Mouse (Mus musculus): ENCODE data around the gene Phyhd1.

The Phyhd1 gene

DNA sequence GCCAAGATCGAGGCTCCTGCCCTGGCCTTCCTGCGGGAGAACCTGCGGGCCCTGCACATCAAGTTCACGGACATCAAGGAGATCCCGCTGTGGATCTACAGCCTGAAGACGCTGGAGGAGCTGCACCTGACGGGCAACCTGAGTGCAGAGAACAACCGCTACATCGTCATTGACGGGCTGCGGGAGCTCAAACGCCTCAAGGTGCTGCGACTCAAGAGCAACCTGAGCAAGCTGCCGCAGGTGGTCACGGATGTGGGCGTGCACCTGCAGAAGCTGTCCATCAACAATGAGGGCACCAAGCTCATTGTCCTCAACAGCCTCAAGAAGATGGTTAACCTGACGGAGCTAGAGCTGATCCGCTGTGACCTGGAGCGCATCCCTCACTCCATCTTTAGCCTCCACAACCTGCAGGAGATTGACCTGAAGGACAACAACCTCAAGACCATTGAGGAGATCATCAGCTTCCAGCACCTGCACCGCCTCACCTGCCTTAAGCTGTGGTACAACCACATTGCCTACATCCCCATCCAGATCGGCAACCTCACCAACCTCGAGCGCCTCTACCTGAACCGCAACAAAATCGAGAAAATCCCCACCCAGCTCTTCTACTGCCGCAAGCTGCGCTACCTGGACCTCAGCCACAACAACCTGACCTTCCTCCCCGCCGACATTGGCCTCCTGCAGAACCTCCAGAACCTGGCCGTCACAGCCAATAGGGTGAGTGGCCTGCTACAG lies 9.2 kb upstream of the Phyhd1 start:
- DNase-seq (ENCODE audit: low read depth, low spot score): no peak

DNA sequence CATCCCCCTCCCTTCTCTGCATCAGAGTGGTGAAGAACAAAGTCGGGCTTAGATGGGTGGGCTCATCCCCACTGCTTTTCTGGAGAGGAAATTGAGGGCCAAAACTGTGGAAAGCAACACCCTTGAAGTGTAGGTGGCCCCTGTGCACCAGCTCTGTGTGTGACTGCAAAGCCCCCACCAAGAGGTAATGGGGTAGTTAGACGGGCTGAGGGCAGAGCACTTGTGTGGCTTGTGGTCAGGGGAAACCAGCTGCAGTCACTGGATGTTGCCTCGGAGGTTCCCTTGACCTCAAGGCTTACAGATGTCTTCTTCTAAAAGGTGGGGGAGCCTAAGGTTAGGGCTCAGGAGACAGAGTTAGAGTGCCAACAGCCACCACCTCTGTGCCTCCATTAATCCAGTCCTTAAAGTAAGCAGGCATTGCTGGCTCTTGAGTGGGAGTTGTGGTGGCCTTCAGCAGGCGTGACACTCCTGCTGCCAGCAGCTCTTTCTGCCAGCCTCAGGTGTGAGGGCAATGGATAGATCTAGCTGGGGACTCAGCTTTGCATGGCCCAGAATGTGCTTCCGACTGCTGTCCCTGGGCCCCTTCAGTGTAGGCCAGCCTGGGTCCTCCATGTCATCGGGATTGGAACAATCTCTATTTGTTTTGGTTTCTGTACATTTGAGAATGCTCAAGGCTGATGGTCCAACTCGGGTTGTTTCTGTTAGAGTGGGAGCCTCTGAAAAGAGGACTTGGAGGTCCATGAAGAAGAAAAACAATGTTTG lies 8.1 kb upstream of the Phyhd1 start:
- DNase-seq (ENCODE audit: low read depth, low spot score): no peak

DNA sequence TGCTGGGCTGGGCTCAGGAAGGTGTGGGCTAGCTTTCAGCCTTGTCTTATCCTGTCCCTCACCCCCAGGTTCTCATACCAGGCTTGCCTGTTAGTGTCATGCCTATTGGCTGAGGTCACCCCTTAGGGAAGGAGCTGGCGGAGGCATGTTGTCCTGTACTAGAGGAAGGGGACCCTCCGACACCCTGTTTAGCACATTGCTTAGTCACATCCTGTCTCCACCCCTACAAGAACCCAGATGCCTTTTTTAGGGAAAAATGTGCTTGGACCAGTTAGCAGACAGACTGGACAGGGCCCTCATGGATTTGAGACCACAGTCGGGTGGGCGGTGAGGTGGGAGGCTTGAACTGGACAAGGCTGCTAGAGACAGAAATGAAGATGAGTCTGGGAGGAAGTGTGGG lies 7.4 kb upstream of the Phyhd1 start:
- DNase-seq (ENCODE audit: low read depth, low spot score): no peak

DNA sequence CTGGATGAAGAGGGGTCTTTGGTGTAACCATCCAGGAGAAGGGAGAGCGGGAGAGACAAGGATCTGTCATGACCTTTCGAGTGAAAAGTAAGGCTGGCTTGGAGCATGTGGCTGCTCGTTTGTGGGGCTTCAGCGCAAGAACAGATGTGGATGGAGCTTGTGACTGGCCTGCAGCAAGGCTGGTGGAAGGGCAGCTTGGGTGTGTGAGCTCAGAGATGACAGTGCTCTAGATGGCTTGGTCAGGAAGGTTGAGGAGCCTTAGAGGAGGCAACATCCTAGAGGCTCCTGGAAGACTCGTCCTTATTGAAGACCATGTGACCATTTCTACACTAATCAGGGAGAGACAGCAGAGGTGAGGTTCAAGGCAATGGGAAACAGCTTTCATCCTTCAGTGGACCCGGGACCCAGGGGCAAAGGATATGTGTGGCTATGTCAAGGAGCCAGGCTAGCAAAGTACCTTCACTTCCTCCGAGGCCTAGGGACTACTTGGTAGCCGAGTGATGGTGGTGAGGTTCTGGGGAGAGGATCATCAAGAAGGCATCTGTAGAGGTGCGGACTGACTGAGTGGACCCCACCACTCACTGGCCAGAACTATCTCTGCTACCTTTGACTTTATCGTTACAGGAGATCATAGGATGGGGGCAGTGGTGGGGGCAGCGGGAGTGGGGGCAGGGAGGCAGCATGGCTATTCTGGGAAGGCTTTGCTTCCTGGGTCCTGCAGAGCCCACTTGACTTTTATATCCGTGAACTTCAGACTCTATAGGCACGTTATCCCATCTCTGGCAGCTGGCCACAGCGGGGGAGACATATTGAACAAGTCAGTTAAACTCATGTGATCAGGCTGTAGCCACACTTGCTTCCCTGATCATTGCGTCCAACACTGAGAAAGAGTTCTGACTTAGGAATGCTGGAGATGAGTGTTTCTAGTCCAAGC lies 6.6 kb upstream of the Phyhd1 start:
- DNase-seq (ENCODE audit: low read depth, low spot score): no peak

DNA sequence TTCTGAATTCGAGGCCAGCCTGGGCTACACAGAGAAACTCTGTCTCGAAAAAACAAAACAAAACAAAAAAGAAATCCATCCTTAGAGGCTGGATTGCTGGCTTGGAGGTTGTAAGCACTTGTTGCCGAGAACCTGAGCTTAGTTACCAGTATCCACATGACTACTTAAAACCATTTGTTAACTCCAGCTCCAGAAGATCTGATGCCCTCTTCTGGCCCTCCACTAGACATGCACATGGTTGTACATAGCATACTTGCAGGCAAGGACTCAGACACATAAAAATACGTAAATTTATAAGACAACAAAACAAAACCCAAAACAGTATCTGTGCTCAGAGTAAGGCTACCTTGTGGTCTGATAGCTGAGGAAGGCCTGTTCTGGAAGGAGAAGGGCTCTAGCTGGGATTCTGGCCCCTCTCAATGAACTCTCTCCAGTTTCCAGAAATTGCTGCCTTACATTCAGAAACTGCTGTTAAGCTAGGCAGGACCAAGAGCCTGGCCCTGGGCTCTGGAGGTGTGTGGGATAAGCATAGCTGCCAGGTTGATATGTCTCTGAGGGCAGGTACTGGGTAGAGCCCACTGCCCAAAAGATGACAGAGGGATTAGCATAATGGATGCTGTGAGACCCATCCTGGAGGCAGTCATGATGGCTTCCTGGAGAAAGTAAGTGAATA lies 4.8 kb upstream of the Phyhd1 start:
- no peak for DNase-seq (ENCODE audit: low read depth, low spot score)

DNA sequence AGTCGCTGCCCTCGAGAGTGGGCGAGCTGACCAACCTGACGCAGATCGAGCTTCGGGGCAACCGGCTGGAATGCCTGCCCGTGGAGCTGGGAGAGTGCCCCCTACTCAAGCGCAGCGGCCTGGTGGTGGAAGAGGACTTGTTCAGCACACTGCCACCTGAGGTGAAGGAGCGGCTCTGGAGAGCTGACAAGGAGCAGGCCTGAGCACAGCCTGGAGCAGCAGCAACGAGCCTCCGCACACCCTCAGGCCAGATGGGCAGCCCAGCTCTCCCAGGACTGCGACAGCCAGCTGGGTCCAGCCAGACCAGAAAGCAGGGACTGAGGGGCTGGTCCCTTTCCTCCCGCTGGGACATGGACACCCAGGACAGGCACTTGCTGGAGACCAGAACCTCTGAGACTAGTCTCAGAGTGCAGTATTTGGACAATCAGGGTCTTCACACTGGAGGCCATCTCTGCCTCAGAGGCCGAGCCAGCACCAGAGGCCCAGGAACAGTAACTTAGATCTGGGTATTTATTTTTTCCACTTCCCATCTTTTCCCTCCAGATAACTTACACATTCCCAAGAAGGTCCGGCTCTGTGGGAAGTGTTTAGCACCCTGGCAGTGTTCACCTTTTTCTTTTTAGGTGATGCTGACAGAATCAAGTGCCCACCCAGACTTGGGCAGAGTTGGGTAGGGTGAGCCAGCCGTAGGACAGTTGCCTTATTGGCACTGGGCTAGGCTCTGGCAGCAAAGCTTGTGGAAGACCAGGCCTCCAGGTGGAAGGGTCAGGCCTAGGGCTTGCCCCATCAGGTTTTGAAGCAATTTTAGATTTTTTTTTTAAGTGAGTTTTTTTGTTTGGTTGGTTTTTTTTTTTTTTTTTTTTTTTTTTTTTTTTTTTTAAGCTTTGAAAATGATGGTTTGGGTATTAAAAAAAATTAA lies 3.8 kb upstream of the Phyhd1 start:
- DNase-seq (ENCODE audit: low read depth, low spot score): no peak

DNA sequence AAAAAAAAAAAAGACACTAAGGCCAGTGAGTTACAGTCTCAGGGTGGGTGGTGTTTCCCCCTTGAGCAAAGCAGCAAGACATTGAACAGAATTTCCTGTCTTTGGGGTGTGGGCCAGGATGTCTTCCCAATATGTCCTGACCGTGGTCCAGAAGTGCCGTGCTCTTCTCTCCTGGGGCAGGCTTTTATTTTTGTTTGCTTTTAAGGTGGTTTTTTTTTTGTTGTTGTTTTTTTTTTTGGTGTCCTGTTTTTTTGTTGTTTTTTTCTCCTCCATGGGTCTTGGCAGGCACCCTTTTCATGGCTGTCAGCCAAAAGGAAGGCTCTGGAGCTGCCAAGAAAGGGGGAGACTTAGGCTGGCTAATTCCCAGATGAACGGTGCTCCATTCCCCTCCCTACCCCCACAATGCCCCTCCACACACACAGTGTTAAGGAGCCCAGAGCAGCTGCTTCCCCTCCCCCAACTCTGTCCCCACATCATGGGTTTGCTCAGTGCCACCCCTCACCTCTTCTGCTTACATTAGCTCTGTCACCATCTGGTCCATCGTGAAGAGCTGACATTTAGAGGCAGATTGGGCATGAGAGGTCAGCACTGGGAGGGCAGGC lies 3.1 kb upstream of the Phyhd1 start:
- peak; percentile 83 for DNase-seq (ENCODE audit: low read depth, low spot score)

DNA sequence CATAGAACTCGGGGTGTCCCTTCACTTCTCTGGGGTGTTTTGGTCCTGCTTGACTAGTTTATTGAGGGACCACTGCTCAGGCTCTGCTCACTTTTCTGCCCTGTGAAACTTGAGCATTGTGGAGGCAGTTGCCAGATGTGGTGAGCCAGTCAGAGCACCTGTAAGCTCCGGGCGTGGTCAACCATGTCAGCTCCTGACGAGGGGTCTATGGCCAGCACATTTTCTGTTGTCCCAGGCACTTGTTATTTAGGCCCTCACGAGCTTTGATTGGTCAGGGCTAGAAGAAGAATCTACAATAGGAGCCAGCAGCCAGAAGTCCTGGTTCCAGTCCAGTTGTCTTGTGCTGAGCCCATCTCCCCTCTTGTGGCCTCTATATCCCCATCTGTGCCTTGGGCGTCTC lies 2.2 kb upstream of the Phyhd1 start:
- DNase-seq (ENCODE audit: low read depth, low spot score): no peak

DNA sequence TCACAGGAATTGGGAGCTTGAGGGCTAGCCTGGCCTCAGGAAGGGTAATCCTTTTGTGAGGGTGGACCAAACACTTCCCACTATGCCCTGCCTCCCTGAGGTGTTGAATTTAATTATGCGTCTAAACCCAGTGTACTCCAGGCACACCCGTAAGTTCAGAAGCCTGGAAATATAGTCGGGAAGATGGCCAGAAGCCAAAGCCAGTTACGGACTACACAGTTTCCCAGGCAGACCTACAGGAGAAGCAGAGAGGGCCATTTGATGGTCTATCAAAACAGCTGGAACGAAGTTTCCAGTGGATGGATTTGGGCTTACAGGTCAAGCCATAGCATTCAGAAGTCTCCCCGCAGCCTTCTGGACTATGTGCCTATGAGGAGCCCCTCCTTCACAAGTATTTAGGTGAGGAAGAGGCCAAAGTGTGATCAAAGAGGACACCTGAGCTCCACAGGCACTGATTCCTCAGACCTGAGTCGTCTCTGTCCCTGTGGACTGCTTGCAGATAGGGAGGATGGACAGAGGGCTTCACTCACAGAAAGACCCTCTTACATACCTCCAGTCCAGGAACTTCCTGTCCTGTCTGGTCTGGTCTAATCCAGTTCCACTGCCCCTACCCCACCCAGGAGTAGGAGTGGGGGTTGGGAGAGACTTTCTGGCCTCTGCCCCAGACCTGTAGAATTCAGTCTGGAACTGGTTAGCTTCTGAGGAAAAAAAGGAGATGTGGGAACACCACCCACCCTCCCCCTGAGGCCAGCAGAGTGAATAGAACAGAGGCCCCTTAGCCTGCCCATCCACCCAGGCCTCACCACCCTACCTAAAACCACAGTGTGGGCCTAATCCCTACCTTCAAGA lies 1.1 kb upstream of the Phyhd1 start:
- no peak for DNase-seq (ENCODE audit: low read depth, low spot score)

DNA sequence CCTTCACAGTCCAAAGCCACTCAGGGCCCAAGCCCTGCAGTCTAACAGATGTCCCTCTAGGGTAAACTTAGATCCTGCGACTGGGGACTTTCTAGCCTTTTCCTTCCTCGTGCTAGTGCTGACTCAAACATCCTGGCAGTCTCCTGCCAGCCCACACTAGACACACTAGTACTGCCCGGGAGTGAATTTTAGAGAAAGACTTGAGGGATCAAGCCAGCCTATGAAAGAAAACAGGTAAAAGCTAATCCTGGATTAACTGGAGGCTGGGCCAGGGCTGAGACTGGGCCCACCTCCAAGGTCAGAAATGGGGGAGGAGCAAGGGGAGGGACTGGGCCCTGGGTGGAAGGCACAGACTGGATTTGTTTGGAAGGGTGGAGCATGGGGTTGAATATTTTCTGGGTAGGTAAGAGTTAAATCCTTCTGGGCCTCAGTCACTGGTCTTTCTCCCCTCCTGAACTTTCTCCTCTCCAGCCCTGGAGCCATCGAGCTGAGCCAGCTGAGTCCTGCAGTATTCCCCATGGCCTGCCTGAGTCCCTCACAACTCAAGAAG lies 464 bp downstream of the Phyhd1 start:
- peak; percentile 72 for DNase-seq (ENCODE audit: low read depth, low spot score)

DNA sequence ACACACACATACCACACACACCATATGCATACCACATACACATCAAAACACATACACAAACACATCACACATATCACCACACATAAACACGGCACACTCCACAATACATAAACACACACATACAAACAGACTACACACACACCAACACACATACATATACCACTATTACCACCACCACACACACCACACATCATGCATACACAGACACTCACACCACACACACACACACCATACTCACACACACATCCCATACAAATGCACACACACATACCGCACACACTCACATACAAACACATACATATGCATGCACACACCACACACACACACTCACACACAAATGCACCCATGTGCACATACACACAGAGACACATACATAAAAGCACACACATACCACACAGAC lies 1.5 kb downstream of the Phyhd1 start:
- no peak for DNase-seq (ENCODE audit: low read depth, low spot score)

DNA sequence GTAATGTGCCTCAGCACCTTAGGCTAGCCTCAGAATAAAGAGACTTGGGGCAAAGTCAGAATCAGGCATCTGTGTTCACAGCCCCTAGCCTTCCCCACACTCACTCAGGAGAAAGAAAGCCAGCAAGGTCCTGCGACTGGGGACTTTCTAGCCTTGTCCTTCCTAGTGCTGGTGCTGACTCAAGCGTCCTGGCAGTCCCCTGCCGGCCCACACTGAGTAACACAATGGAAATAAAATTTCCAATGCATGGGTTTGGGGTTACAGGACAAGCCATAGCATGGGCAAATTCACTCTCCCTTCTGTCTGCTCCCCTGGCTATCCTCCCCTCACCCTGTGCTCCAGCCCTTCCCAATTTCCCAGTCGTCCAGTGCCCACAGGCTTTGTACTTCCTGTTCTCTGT lies 2.4 kb downstream of the Phyhd1 start:
- no peak for DNase-seq (ENCODE audit: low read depth, low spot score)

DNA sequence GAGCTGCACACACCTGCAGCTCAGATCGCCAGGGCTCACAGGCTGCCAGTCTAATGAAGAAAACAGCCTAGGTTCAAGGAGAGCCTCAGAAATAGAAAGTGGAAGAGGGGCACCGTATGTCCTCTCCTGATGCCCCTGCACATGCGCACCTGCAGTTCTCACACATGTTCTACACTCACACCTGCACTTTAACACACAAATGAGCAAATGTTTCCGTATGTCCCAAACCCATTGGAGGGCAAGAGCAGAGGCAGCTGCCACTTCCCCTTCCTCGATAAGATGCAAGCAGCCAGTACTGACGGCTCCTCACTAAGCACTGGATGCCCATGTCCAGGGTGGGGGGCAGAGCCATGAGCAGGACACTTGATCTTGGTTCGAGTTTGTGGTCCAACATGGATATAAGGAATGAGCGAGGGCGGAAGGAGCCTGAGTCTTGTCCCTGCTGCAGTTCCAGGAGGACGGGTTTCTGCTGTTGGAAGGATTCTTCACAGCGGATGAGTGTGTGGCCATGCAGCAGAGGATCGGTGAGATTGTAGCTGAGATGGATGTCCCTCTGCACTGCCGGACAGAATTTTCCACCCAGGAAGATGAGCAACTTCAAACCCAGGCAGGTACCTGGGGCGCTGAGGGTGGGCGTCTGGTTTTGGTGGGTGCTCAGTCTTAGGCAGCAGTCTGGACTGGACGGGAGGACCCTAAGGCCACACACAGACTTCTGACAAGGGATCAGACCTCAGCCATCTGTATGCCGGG lies 3.4 kb downstream of the Phyhd1 start:
- DNase-seq (ENCODE audit: low read depth, low spot score): no peak

DNA sequence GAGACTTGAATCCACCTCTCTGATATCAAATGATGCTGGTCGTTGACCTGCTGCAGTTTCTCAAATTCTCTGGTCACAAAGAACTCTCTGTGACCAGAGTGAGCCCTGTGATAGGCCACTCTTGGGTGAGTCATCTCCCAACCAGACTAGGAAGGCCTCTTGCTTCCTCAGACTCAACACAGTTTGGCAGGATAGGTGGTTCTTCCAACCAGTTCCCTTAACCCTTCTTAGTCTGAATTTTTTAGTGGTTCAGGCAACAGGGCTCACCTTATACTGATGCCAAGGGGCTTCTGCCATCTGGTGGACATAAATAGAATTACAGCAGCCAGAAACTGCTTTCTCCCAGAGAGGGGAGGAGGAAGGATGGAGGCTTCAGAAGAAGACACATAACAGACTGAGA lies 4.1 kb downstream of the Phyhd1 start:
- DNase-seq (ENCODE audit: low read depth, low spot score): peak; percentile 96

DNA sequence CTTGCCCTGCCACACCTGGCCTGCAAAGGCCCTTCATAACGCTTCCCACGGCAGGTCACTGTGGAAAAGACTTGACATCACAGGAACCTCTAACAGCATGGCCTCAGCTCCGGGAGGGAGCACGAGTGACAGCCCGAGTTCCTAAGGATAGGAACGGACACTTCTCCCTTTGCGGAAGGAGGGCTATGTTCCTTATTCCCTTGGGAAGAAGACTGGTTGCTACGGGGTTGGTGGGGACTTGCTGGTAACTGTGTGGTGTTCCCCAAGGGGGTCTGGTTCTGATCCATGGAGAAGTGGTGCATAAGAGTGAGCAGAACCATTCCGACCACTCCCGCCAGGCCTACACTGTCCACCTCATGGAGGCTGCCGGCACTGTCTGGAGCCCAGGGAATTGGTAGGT lies 14.7 kb downstream of the Phyhd1 start, which contains the start of gene Gm28038:
TSS of gene Gm28038 (plus strand) at position 301 of the 400 bp plus-strand sequence.
- DNase-seq (ENCODE audit: low read depth, low spot score): no peak

DNA sequence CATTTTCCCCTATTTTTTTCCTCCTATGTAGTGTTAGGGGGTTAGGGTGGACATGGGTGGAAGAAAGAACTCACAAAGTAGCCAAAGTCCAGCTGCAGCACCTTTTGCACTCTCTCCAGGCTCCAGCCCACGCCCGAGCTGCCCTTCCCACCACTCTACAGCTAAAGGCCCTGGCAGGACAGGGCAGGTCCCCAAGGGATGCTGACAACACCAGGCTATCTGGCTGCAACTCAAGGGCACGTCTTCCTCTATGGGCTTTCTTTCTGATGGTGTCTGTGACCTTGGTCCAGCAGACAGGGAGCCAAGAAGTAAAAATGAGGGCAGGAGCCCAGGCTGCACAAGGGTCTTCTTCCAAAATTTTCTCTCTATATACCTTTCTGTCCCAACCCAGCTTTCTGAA lies 15.6 kb downstream of the Phyhd1 start:
- DNase-seq (ENCODE audit: low read depth, low spot score): no peak

DNA sequence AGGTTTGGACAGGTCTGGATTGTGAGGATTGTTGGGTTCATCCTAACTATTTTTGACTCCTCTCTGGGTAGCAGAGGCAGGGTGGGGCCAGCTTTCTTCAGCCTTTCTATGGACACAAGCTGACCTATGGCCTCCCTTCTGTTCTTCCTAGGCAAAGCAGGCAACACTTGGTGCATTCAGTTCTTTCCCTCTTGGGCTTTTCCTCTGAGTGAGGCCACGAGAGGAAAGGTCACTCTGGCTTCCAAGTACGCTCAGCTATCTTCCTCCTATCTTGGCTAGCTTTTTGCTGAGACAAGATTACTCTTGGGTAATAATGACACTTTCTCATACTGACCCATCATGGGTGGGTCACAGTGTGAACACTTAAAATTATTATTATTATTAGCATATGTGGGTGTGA lies 17.2 kb downstream of the Phyhd1 start:
- no peak for DNase-seq (ENCODE audit: low read depth, low spot score)

DNA sequence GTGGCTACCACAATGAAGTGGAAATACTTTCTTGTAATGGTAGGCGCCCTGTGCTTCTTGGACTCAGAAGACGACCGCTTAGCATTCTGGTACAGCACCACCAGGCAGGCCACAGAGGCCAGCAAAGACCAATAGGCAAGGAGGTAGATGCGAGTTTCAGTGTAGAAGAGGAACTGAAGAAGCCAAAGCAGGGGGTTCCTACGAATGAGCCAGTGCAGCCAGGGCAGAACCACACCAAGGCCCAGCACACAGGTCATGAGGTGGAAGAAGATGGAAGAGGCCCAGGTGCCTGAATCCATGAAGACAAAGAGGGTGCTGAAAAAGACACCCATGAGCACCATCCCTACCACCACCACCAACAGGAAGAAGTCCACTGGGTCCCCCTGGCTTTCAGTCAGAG lies 19.0 kb downstream of the Phyhd1 start:
- no peak for DNase-seq (ENCODE audit: low read depth, low spot score)
